Mouse (Mus musculus) hindbrain, embryonic 15.5 days (tissue): ENCODE measurements at regions not wholly inside any gene's neighbourhood (a gene's known extent, or its start where the extent isn't known, plus 50 kb on each side); places are given as distances from the start of the nearest gene placed in this dataset.

Source experiments
- ATAC-seq: fragments of 200-750 bp; cut with Nextera tagmentation; 2 replicates; pipeline ENCODE4 v1.8.0; 2017; ENCODE audit warnings: low read depth, moderate number of reproducible peaks, moderate TSS enrichment; ENCODE audit not compliant: low FRiP score
- H3K27ac ChIP-seq: fragments of 300-500 bp; sonication (generic); replicated peaks from 2 replicates; pipeline ENCODE4 v1.5.1; 2015; ENCODE audit warnings: mild to moderate bottlenecking, inconsistent platforms
- H3K27me3 ChIP-seq: fragments of 300-500 bp; sonication (generic); 2 replicates; pipeline ENCODE4 v1.6.1; 2015; ENCODE audit warnings: control low read depth, inconsistent platforms
- H3K36me3 ChIP-seq: fragments of 300-500 bp; sonication (generic); 2 replicates; pipeline ENCODE4 v1.6.1; 2015; ENCODE audit warnings: control low read depth, inconsistent platforms
- H3K4me1 ChIP-seq: fragments of 300-500 bp; sonication (generic); replicated peaks from 2 replicates; pipeline ENCODE4 v1.6.1; 2015; ENCODE audit warnings: control low read depth, inconsistent platforms
- H3K4me2 ChIP-seq: fragments of 300-500 bp; sonication (generic); 2 replicates; pipeline ENCODE4 v1.6.1; 2015; ENCODE audit warnings: moderate library complexity, mild to moderate bottlenecking, inconsistent platforms
- H3K4me3 ChIP-seq: fragments of 300-500 bp; sonication (generic); 2 replicates; pipeline ENCODE4 v1.5.1; 2015; ENCODE audit warnings: mild to moderate bottlenecking, inconsistent platforms
- H3K9ac ChIP-seq: fragments of 300-500 bp; sonication (generic); 2 replicates; pipeline ENCODE4 v1.6.1; 2015; ENCODE audit warnings: inconsistent platforms
- H3K9me3 ChIP-seq: fragments of 300-500 bp; sonication (generic); 2 replicates; pipeline ENCODE4 v1.6.1; 2016; ENCODE audit warnings: control low read depth, inconsistent platforms
- WGBS: fragments of 180-500 bp; shearing (Covaris S2); methylation state at CpG from one replicate; pipeline ENCODE4 v1.1.7; 2015; 5-methylcytosine and 5-hydroxymethylcytosine counted together

DNA sequence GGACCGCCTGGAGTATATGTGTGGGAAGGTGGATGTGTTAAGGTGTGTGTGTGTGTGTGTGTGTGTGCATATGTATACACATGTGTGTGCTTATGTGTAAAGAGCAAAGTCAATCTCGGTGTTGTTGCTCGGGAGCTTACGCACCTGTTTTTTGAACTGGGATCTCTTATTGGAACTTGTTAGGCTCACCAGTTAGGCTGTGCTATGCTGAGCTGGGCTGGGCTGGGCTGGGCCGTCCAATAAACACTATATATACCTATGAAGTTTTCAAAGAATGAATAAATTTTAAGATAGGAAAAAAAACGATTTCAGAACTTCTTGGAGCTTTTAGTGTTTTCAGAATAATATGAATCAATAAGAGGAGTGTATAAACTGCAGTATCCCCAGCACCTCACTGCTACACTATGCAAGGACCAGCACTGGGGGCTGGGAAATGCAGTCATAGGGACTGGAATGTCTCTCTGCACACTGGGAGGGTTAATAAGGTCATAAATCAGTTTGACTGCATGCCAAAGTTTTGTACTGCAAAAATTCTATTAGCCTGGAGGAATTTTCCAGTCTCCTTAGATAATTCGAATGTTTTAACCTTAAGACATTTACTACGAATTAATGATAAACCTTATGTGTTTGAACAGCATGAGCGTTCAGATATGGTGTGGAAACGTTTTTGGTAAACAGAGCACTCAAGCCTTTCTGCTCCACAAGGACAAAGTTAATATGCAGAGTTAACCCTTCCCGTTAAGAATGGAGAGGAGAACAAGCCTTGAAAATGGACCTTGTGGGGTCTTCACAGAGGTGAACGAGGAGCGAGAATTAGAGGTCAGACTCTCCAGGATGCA lies 250.9 kb upstream of the Prkd1 start:
- Histone ChIP-seq H3K4me1 (no peaks in the 10 kb centered on the region), H3K9ac (no peak overlapping the region), H3K27ac (no peak overlapping the region), H3K27me3 (no peaks in the 10 kb centered on the region), H3K4me2 (no peak overlapping the region), H3K9me3 (no peaks in the 10 kb centered on the region), H3K36me3 (no peaks in the 10 kb centered on the region), H3K4me3 (no peak overlapping the region)
- WGBS: 78% methylated on average over 13 of the region's 13 CpGs
- ATAC-seq: no peak

DNA sequence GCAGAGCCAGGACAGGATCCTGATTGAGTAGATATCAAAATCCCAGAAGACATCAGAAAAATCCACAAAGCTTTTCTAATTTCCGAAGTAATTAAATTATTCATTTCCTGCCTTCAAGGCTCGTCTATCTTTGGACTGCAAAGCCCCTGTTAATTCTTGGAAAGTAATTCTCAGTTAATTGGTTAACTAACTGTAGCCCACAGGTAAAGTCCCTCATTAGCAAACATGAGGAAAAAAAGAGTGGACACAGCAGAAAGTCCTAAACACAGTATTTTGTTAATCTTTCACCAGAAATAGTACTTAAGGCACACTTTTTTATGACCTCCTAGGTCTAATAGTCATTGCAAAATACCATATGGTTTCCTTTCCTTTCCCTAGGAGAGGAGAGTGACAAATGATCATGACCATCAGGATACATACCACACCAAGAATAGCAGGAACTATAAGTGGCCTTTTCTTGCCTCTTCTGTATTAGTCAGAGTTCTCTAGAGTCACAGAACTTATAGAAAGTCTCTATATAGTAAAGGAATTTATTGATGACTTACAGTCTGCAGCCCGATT lies 248.8 kb upstream of the Prkd1 start:
- H3K9me3 ChIP-seq: no peaks in the 10 kb centered on the region
- no peak overlapping the region for H3K4me3 ChIP-seq
- no peak for ATAC-seq
- H3K27ac ChIP-seq: no peak overlapping the region
- no peak overlapping the region for H3K4me2 ChIP-seq
- no peak overlapping the region for H3K9ac ChIP-seq
- WGBS: 82% methylated on average over 3 of the region's 3 CpGs
- no peaks in the 10 kb centered on the region for H3K27me3 ChIP-seq
- no peaks in the 10 kb centered on the region for H3K4me1 ChIP-seq
- no peaks in the 10 kb centered on the region for H3K36me3 ChIP-seq

DNA sequence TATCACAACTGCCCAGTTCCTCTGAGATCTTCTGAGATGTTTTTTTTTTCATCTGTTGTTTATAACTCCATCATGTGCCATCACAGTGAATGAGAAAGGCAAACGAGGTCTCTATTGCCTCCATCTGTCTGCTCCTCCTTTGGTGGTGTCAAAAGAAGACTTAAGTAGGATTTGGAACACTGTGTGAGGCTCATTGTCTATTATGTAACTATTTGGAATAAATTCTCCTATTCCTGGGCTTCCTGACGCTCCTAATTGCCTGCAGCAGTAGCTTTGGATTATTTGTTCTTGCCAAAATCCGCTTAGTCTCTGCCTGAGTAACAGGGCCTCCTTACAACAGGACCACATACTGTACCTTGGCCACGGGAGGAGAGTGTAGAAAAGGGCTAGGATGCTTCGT lies 244.7 kb upstream of the Prkd1 start:
- WGBS: 64% methylated on average over 5 of the region's 5 CpGs
- Histone ChIP-seq H3K4me2 (no peak overlapping the region), H3K27ac (no peak overlapping the region), H3K4me3 (no peak overlapping the region), H3K27me3 (no peaks in the 10 kb centered on the region), H3K9me3 (no peaks in the 10 kb centered on the region), H3K36me3 (no peaks in the 10 kb centered on the region), H3K4me1 (no peaks in the 10 kb centered on the region), H3K9ac (no peak overlapping the region)
- no peak for ATAC-seq

DNA sequence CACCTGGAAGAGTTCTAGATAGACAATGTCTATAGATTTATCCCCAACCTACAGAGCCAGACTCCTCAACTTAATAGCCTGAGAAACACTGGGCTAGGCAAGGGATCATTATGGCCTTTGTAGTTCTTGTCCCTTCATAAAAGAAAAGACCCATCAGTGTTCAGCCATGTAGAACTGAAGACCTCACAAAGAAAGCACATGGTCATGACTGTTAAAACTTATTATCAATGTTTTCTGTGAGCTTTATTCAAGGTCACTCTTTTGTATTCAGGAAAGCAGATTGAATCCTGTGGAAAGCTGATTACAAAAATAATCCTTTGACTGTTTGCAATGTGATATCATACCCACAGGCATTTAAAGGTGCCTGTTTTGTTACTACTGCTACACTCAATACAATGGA lies 226.9 kb upstream of the Prkd1 start:
- no peak overlapping the region for H3K9ac ChIP-seq
- no peak overlapping the region for H3K4me2 ChIP-seq
- no peaks in the 10 kb centered on the region for H3K9me3 ChIP-seq
- ATAC-seq: no peak
- no peaks in the 10 kb centered on the region for H3K27me3 ChIP-seq
- no peak overlapping the region for H3K4me3 ChIP-seq
- no peaks in the 10 kb centered on the region for H3K36me3 ChIP-seq
- H3K27ac ChIP-seq: no peak overlapping the region
- 0 out of 2 replicates have a peak, but pooled peaks cover 2% of the 10 kb centered on the region for H3K4me1 ChIP-seq

DNA sequence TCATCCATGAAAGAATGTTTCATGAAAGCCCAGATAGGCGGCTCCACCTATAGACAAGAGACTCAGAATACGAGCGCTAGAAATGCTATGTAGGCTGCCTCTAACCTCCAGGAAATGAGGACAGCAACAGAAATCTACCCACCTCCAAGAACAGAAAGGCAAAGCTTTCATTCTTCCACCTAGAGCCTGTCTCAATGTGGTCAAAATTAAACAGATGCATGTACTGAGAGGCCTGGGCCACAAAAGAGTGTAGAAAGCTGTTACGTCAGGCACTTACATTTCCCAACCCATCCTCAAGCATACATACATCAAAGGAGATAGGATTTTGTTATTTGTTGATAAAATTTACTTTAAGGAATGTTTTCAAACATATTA lies 225.1 kb upstream of the Prkd1 start:
- no peak overlapping the region for H3K4me3 ChIP-seq
- no peak for ATAC-seq
- H3K27ac ChIP-seq: no peak overlapping the region
- H3K9me3 ChIP-seq: no peaks in the 10 kb centered on the region
- WGBS: 75% methylated on average over 4 of the region's 4 CpGs
- H3K36me3 ChIP-seq: no peaks in the 10 kb centered on the region
- H3K4me1 ChIP-seq: 0 out of 2 replicates have a peak, but pooled peaks cover 2% of the 10 kb centered on the region
- H3K9ac ChIP-seq: no peak overlapping the region
- no peak overlapping the region for H3K4me2 ChIP-seq
- H3K27me3 ChIP-seq: no peaks in the 10 kb centered on the region

DNA sequence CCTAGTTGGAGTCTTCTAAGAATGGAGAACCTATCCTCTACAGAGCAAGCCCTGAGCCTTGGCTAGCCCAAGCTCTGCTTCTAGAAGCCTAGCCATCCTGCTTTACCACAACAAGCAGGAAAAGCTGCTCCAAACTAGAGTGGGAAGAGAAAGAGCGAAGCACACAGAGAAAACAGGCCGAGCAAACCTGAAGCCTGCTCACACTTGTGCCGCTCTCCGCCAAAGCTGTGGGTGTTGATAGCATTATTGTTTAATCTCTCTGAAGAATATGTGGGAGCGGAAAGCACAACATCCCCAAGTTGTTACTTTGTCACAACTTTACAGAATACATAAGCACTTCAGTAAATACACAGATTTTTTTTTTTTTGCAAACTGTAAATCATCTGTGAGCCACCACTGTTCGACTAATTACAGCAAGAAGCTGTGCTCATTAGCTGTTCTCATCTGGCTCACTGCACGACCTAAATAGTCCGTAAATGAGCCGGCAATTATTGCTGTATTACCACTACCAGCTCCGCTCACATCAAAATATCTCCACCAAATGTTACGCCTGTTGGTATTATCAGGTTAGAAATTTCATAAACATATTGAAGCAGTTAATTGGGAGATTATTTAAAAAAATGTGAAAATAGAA lies 224.6 kb upstream of the Prkd1 start:
- Histone ChIP-seq H3K4me2 (no peak overlapping the region), H3K27me3 (no peaks in the 10 kb centered on the region), H3K27ac (no peak overlapping the region), H3K36me3 (no peaks in the 10 kb centered on the region), H3K4me3 (no peak overlapping the region), H3K9ac (no peak overlapping the region), H3K4me1 (0 out of 2 replicates have a peak, but pooled peaks cover 2% of the 10 kb centered on the region), H3K9me3 (no peaks in the 10 kb centered on the region)
- ATAC-seq: peak; percentile 76; the same call in 1 of the 2 replicates
- WGBS: 65% methylated on average over 11 of the region's 11 CpGs

DNA sequence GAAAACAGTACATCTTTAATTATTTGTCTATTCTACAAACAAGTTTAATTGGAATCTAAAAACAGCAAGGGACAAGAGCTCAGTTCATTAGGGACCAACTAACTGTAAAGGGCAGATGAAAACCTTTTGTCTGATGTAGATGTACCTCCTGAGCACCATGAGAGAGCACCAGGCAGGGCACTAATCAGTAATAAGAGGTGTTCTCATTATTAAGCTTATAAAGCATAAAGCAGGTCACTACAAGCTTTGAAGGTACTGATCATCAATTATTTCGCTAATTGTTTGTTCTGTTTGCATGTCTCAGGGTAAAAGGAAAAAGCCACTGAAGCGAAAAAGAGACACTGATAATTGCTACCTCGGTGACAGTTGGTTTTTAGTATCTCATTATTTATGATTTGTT lies 202.7 kb upstream of the Prkd1 start:
- 62% methylated on average over 3 of the region's 3 CpGs for WGBS
- ATAC-seq: no peak
- Histone ChIP-seq H3K36me3 (no peaks in the 10 kb centered on the region), H3K27me3 (no peaks in the 10 kb centered on the region), H3K9ac (no peak overlapping the region), H3K4me3 (no peak overlapping the region), H3K4me2 (no peak overlapping the region), H3K9me3 (no peaks in the 10 kb centered on the region), H3K4me1 (no peaks in the 10 kb centered on the region), H3K27ac (no peak overlapping the region)

DNA sequence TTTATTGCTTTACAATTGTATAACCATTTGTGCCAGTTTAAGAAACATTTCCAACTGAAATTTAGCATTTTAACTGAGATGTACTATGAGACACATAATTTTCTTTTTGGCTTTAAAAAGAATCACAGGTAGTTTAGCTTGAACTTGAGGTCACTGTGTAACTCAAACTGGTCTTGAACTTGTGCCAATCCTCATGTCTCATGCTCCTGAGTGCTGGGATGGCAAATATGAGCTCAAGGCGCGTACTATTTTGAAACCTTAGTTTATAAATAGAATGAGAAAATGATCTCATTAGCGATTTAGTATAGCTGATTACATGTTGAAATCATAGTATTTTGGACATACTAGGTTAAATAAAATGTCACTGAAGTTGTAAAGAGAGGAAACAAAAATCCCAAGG lies 199.1 kb upstream of the Prkd1 start:
- Histone ChIP-seq H3K27ac (no peak overlapping the region), H3K36me3 (no peaks in the 10 kb centered on the region), H3K9ac (no peak overlapping the region), H3K9me3 (no peaks in the 10 kb centered on the region), H3K27me3 (no peaks in the 10 kb centered on the region), H3K4me2 (no peak overlapping the region), H3K4me3 (no peak overlapping the region), H3K4me1 (no peaks in the 10 kb centered on the region)
- 91% methylated on average over 3 of the region's 3 CpGs for WGBS
- no peak for ATAC-seq

DNA sequence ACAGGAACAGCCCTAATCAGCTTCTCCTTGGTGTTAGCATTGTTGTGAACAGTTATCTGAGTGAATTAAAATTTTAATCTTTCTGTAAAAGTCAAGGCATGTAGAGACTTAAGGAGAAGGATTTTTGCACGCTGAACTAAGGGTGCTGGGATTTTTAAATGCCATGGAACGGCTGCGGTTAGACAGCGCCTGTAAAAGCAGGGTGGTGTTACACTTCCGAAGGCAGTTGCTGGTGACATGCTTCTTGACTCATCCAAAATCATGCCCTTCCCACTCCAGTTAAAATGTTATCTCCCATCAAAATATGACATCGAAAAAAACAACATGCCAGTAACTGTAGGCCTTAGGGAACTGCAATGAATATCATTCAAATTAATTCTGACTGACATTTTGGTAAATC lies 193.8 kb upstream of the Prkd1 start:
- no peak overlapping the region for H3K9ac ChIP-seq
- ATAC-seq: no peak
- no peaks in the 10 kb centered on the region for H3K9me3 ChIP-seq
- H3K4me1 ChIP-seq: no peaks in the 10 kb centered on the region
- H3K4me2 ChIP-seq: no peak overlapping the region
- no peak overlapping the region for H3K4me3 ChIP-seq
- no peak overlapping the region for H3K27ac ChIP-seq
- WGBS: 86% methylated on average over 6 of the region's 6 CpGs
- H3K36me3 ChIP-seq: no peaks in the 10 kb centered on the region
- H3K27me3 ChIP-seq: no peaks in the 10 kb centered on the region

DNA sequence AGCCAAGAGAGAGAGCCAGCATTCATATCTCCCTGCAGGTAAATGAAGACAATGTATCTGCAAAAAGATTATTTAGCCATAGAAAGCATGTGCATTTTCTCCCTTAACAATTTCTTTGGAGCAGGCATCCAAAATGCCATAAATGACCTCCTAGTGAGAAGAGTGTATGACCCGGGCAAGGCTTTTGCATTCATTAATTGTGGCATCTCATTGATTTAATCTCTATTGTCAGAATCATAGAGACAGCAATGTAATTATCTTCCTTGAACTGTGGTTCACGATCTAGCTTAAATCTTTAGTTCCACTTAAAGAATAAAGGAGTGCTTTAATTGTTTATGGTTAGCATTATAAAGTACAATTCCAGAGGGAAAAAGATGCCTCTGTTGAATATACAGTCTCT lies 190.5 kb upstream of the Prkd1 start:
- no peaks in the 10 kb centered on the region for H3K36me3 ChIP-seq
- no peak overlapping the region for H3K4me3 ChIP-seq
- H3K9ac ChIP-seq: no peak overlapping the region
- no peak for ATAC-seq
- no peaks in the 10 kb centered on the region for H3K9me3 ChIP-seq
- H3K4me1 ChIP-seq: no peaks in the 10 kb centered on the region
- H3K4me2 ChIP-seq: no peak overlapping the region
- no peak overlapping the region for H3K27ac ChIP-seq
- 31% methylated on average over 2 of the region's 2 CpGs for WGBS
- H3K27me3 ChIP-seq: no peaks in the 10 kb centered on the region

DNA sequence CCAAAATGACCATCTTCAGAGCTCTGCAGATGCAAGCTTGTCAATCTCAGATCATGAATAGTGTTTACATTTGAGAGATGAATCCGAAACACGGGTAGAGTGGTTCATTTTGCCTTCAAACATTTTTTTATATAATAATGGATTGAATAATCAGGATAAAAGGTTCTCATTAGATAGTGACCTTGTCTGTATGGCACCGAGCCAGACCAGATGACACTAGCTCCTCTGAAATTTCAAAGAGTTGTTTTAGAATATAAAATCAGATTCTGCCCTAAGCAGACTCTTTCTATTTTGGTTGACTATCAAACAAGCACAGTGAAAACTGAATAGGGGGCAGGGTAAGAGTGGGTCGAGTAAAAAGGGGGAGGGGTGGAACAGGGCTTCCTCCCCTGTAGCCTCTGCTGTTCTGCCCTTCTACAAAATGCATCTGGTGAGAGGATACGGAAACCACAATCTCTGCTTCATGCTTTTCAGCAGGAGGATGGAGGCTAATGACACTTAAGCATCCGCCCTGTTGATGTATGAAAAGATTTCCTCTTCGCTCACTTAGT lies 159.9 kb upstream of the Prkd1 start:
- 79% methylated on average over 7 of the region's 7 CpGs for WGBS
- Histone ChIP-seq H3K4me2 (no peak overlapping the region), H3K36me3 (no peaks in the 10 kb centered on the region), H3K9me3 (no peaks in the 10 kb centered on the region), H3K27ac (no peak overlapping the region), H3K27me3 (no peaks in the 10 kb centered on the region), H3K9ac (no peak overlapping the region), H3K4me3 (no peak overlapping the region), H3K4me1 (no peaks in the 10 kb centered on the region)
- ATAC-seq: no peak

DNA sequence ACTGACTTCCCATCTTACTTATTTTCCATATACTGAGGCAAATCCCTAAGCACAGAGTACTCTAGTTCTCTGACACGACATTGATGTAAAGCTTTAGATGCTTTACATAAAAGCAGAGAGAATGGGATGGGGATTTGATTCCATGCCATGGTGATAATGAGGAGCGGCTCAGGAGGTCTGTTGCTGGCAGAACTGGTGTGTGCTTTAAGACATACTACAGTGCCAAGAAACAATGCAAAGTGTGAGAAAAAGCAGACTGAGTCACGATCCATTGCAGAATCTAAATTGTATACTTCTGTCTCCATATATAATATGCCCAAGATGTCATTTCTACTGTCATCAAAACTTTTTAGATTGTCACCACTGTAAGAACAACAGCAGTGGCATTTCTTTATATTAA lies 155.5 kb upstream of the Prkd1 start:
- no peaks in the 10 kb centered on the region for H3K4me1 ChIP-seq
- ATAC-seq: no peak
- H3K4me3 ChIP-seq: no peak overlapping the region
- H3K36me3 ChIP-seq: no peaks in the 10 kb centered on the region
- no peaks in the 10 kb centered on the region for H3K9me3 ChIP-seq
- no peak overlapping the region for H3K4me2 ChIP-seq
- H3K27ac ChIP-seq: no peak overlapping the region
- H3K9ac ChIP-seq: no peak overlapping the region
- WGBS: 62% methylated on average over 3 of the region's 3 CpGs
- no peaks in the 10 kb centered on the region for H3K27me3 ChIP-seq
